Mouse (Mus musculus): ENCODE results near the gene Sf3a3. TPM values are rescaled to one million over a fixed set of nuclear protein-coding genes. Genes with fewer than 3 reads are reported as not detected.
A peak's percentile ranks its signal among the peaks of the same experiment; 100 is the strongest.

The Sf3a3 gene
- polyA plus RNA-seq, 1 experiment from 2014 or later, result 63.5 TPM

GRCm38 (mm10) chr4:124683474-124683873, 31.1 kb upstream of the Sf3a3 start:
- Histone ChIP-seq H3K4me3 (ENCODE audit: low read depth, low read length) (no peak overlapping the region), H3K36me3 (ENCODE audit: control insufficient read depth, insufficient read depth, low read length) (peaks cover 31% of the 10 kb centered on the region), H3K27me3 (ENCODE audit: control insufficient read depth, insufficient read depth, low read length) (no peaks in the 10 kb centered on the region), H3K9me3 (ENCODE audit: control insufficient read depth, low read length) (no peaks in the 10 kb centered on the region), H3K4me1 (replicated peaks; ENCODE audit: control insufficient read depth, insufficient read depth) (no peaks in the 10 kb centered on the region), H3K4me2 (replicated peaks; ENCODE audit: low read depth) (no peak overlapping the region), H3K27ac (replicated peaks) (0 out of 2 replicates have a peak overlapping the region, but pooled peaks have one; percentile 18), H3K9ac (ENCODE audit: low read length) (no peak overlapping the region)
- WGBS, result 81% methylated on average over 4 of the region's 4 CpGs
- no peak for DNase-seq (ENCODE audit: low spot score)
- ATAC-seq (ENCODE audit: low FRiP score, low TSS enrichment), result no peak
- no peak for TF ChIP-seq CTCF (IDR thresholded peaks at IDR 0.05; ENCODE audit: low read depth)

- H3K36me3 ChIP-seq (ENCODE audit: control insufficient read depth, insufficient read depth, low read length), result peaks cover 20% of the 10 kb centered on the region
- H3K4me3 ChIP-seq (ENCODE audit: low read depth, low read length), result no peak overlapping the region
- no peaks in the 10 kb centered on the region for H3K27me3 ChIP-seq (ENCODE audit: control insufficient read depth, insufficient read depth, low read length)
- H3K4me2 ChIP-seq (replicated peaks; ENCODE audit: low read depth), result no peak overlapping the region
- no peak overlapping the region for H3K9ac ChIP-seq (ENCODE audit: low read length)
- 71% methylated on average over 4 of the region's 4 CpGs for WGBS
- TF ChIP-seq CTCF (IDR thresholded peaks at IDR 0.05; ENCODE audit: low read depth) (peak; percentile 55), EP300 (optimal IDR thresholded peaks at IDR 0.05) (no peak)
- ATAC-seq (ENCODE audit: low FRiP score, low TSS enrichment) (no peak), DNase-seq (ENCODE audit: low spot score) (no peak)
- no peak overlapping the region for H3K27ac ChIP-seq (replicated peaks)
- H3K4me1 ChIP-seq (replicated peaks; ENCODE audit: control insufficient read depth, insufficient read depth), result no peaks in the 10 kb centered on the region
- no peaks in the 10 kb centered on the region for H3K9me3 ChIP-seq (ENCODE audit: control insufficient read depth, low read length)
These were observed 29.6 kb upstream of the Sf3a3 start for GRCm38 (mm10) chr4:124685004-124685403.

- Histone ChIP-seq H3K4me2 (replicated peaks; ENCODE audit: low read depth) (no peak overlapping the region), H3K4me3 (ENCODE audit: low read depth, low read length) (no peak overlapping the region), H3K36me3 (ENCODE audit: control insufficient read depth, insufficient read depth, low read length) (peaks cover 15% of the 10 kb centered on the region), H3K9me3 (ENCODE audit: control insufficient read depth, low read length) (no peaks in the 10 kb centered on the region), H3K4me1 (replicated peaks; ENCODE audit: control insufficient read depth, insufficient read depth) (no peaks in the 10 kb centered on the region), H3K9ac (ENCODE audit: low read length) (no peak overlapping the region), H3K27ac (replicated peaks) (0 out of 2 replicates have a peak overlapping the region, but pooled peaks have one; percentile 58), H3K27me3 (ENCODE audit: control insufficient read depth, insufficient read depth, low read length) (no peaks in the 10 kb centered on the region)
- ATAC-seq (ENCODE audit: low FRiP score, low TSS enrichment), result no peak
- no peak for DNase-seq (ENCODE audit: low spot score)
- WGBS, result 70% methylated on average over 8 of the region's 8 CpGs
- TF ChIP-seq EP300 (optimal IDR thresholded peaks at IDR 0.05) (no peak), CTCF (IDR thresholded peaks at IDR 0.05; ENCODE audit: low read depth) (no peak)
These were observed 29.1 kb upstream of the Sf3a3 start for GRCm38 (mm10) chr4:124685453-124685852.

- Histone ChIP-seq H3K9me3 (ENCODE audit: control insufficient read depth, low read length) (no peaks in the 10 kb centered on the region), H3K27me3 (ENCODE audit: control insufficient read depth, insufficient read depth, low read length) (no peaks in the 10 kb centered on the region), H3K4me2 (replicated peaks; ENCODE audit: low read depth) (no peak overlapping the region), H3K9ac (ENCODE audit: low read length) (no peak overlapping the region), H3K4me1 (replicated peaks; ENCODE audit: control insufficient read depth, insufficient read depth) (no peaks in the 10 kb centered on the region), H3K36me3 (ENCODE audit: control insufficient read depth, insufficient read depth, low read length) (peaks cover 15% of the 10 kb centered on the region), H3K4me3 (ENCODE audit: low read depth, low read length) (no peak overlapping the region), H3K27ac (replicated peaks) (peak overlapping the region; percentile 58)
- DNase-seq (ENCODE audit: low spot score), result no peak
- 65% methylated on average over 8 of the region's 8 CpGs for WGBS
- ATAC-seq (ENCODE audit: low FRiP score, low TSS enrichment), result no peak
- TF ChIP-seq EP300 (optimal IDR thresholded peaks at IDR 0.05) (no peak), CTCF (IDR thresholded peaks at IDR 0.05; ENCODE audit: low read depth) (no peak)
These were observed 28.6 kb upstream of the Sf3a3 start for GRCm38 (mm10) chr4:124685897-124686402.

- Histone ChIP-seq H3K4me2 (replicated peaks; ENCODE audit: low read depth) (no peak overlapping the region; the same call in 1 of the 2 replicates), H3K4me1 (replicated peaks; ENCODE audit: control insufficient read depth, insufficient read depth) (0 out of 2 replicates have a peak, but pooled peaks cover 3% of the 10 kb centered on the region), H3K9ac (ENCODE audit: low read length) (no peak overlapping the region), H3K27me3 (ENCODE audit: control insufficient read depth, insufficient read depth, low read length) (no peaks in the 10 kb centered on the region), H3K36me3 (ENCODE audit: control insufficient read depth, insufficient read depth, low read length) (no peaks in the 10 kb centered on the region), H3K9me3 (ENCODE audit: control insufficient read depth, low read length) (no peaks in the 10 kb centered on the region), H3K27ac (replicated peaks) (peak overlapping the region; percentile 14), H3K4me3 (ENCODE audit: low read depth, low read length) (no peak overlapping the region)
- no peak for DNase-seq (ENCODE audit: low spot score)
- no peak for ATAC-seq (ENCODE audit: low FRiP score, low TSS enrichment)
- WGBS, result 71% methylated on average over 8 of the region's 8 CpGs
- TF ChIP-seq CTCF (IDR thresholded peaks at IDR 0.05; ENCODE audit: low read depth) (no peak), EP300 (optimal IDR thresholded peaks at IDR 0.05) (no peak)
These were observed 23.1 kb upstream of the Sf3a3 start for GRCm38 (mm10) chr4:124691455-124691854.

GRCm38 (mm10) chr4:124692416-124692861, 22.1 kb upstream of the Sf3a3 start:
- H3K36me3 ChIP-seq (ENCODE audit: control insufficient read depth, insufficient read depth, low read length), result no peaks in the 10 kb centered on the region
- ATAC-seq (ENCODE audit: low FRiP score, low TSS enrichment) (peak; percentile 84), DNase-seq (ENCODE audit: low spot score) (no peak)
- 0 out of 2 replicates have a peak, but pooled peaks have one; percentile 6 for TF ChIP-seq CTCF (IDR thresholded peaks at IDR 0.05; ENCODE audit: low read depth)
- peak; percentile 55 for TF ChIP-seq EP300 (optimal IDR thresholded peaks at IDR 0.05)
- H3K9me3 ChIP-seq (ENCODE audit: control insufficient read depth, low read length), result no peaks in the 10 kb centered on the region
- H3K27ac ChIP-seq (replicated peaks), result peak overlapping the region; percentile 92
- peak overlapping the region; percentile 81 for H3K4me2 ChIP-seq (replicated peaks; ENCODE audit: low read depth)
- H3K4me1 ChIP-seq (replicated peaks; ENCODE audit: control insufficient read depth, insufficient read depth), result 0 out of 2 replicates have a peak, but pooled peaks cover 3% of the 10 kb centered on the region
- H3K4me3 ChIP-seq (ENCODE audit: low read depth, low read length), result peak overlapping the region; percentile 86
- 36% methylated on average over 3 of the region's 3 CpGs for WGBS
- peak overlapping the region; percentile 97 for H3K9ac ChIP-seq (ENCODE audit: low read length)
- no peaks in the 10 kb centered on the region for H3K27me3 ChIP-seq (ENCODE audit: control insufficient read depth, insufficient read depth, low read length)
